ENCODE assay signal across 31 mouse cellular contexts in genomic region chr7:29890501-29890900, GRCm38 (mm10).
"Had no signal": no experiment of that assay in that cellular context is flagged by ENCODE, and none has a peak within 500 bp of the region (broad histone marks: within the 10 kb centered on the region; RNA-seq: fewer than 3 reads in every experiment).

No protein-coding gene starts in this region.

- H3K27me3 ChIP-seq: limb, embryonic 12.5 days; limb, embryonic 13.5 days; limb, embryonic 15.5 days; liver, embryonic 12.5 days; liver, embryonic 13.5 days; liver, embryonic 15.5 days; lung, embryonic 15.5 days; megakaryocyte, embryonic 14.5 days; midbrain, embryonic 12.5 days; midbrain, embryonic 13.5 days; midbrain, embryonic 15.5 days; neural tube, embryonic 12.5 days had no signal

- H3K4me3 ChIP-seq: limb, embryonic 10.5 days; limb, embryonic 12.5 days; limb, embryonic 13.5 days; limb, embryonic 15.5 days; liver, embryonic 12.5 days; liver, embryonic 13.5 days; liver, embryonic 15.5 days; lung, embryonic 15.5 days; megakaryocyte, embryonic 14.5 days; midbrain, embryonic 10.5 days; midbrain, embryonic 12.5 days; midbrain, embryonic 13.5 days; midbrain, embryonic 15.5 days; neural tube, embryonic 12.5 days had no signal

- ATAC-seq: liver, embryonic 12.5 days; liver, postnatal 0 days; lung, postnatal 0 days; midbrain, embryonic 13.5 days; midbrain, embryonic 15.5 days; midbrain, embryonic 16.5 days had no signal

- H3K4me2 ChIP-seq: limb, embryonic 12.5 days; limb, embryonic 13.5 days; limb, embryonic 15.5 days; liver, embryonic 11.5 days; liver, embryonic 12.5 days; liver, embryonic 13.5 days; liver, embryonic 15.5 days; lung, embryonic 14.5 days; lung, embryonic 15.5 days; midbrain, embryonic 11.5 days; midbrain, embryonic 12.5 days; midbrain, embryonic 13.5 days; midbrain, embryonic 15.5 days; neural tube, embryonic 12.5 days had no signal

- H3K9ac ChIP-seq: limb, embryonic 12.5 days; limb, embryonic 13.5 days; limb, embryonic 15.5 days; liver, embryonic 12.5 days; liver, embryonic 13.5 days; liver, embryonic 14.5 days; liver, embryonic 15.5 days; liver, postnatal 0 days; lung, embryonic 14.5 days; lung, embryonic 15.5 days; midbrain, embryonic 12.5 days; midbrain, embryonic 13.5 days; midbrain, embryonic 15.5 days; neural tube, embryonic 12.5 days had no signal

- H3K27ac ChIP-seq: limb, embryonic 10.5 days; limb, embryonic 12.5 days; limb, embryonic 13.5 days; limb, embryonic 15.5 days; liver, embryonic 12.5 days; liver, embryonic 13.5 days; liver, embryonic 14.5 days; liver, embryonic 15.5 days; lung, embryonic 15.5 days; macrophage; midbrain, embryonic 10.5 days; midbrain, embryonic 12.5 days; midbrain, embryonic 13.5 days; midbrain, embryonic 15.5 days; neural tube, embryonic 12.5 days had no signal

- H3K4me1 ChIP-seq: limb, embryonic 10.5 days; limb, embryonic 12.5 days; limb, embryonic 13.5 days; limb, embryonic 15.5 days; liver, embryonic 12.5 days; liver, embryonic 13.5 days; liver, embryonic 15.5 days; lung, embryonic 15.5 days; megakaryocyte, embryonic 14.5 days; midbrain, embryonic 10.5 days; midbrain, embryonic 12.5 days; midbrain, embryonic 13.5 days; midbrain, embryonic 15.5 days; neural tube, embryonic 12.5 days had no signal

- DNase-seq: left cerebral cortex, postnatal 4 days; liver; liver, embryonic 13.5 days; liver, postnatal 0 days; lung, adult 18-20 months; lung, adult 2 months; lung, embryonic 14.5 days; lung, postnatal 10 days; lung, postnatal 14 days; lung, postnatal 36 days; lung, postnatal 4 days; midbrain, embryonic 14.5 days had no signal
